Mouse (Mus musculus) neural tube, embryonic 15.5 days (tissue): Measurements from ENCODE around the gene Pdgfa. TPM values are rescaled to one million over a fixed set of nuclear protein-coding genes. Genes with fewer than 3 reads are reported as not detected.

Source experiments
- ATAC-seq: fragments of 200-750 bp; cut with Nextera tagmentation; 2 replicates; pipeline ENCODE4 v1.8.0; 2017; ENCODE audit warnings: mild to moderate bottlenecking, moderate TSS enrichment, moderate library complexity; ENCODE audit not compliant: low FRiP score
- H3K27ac ChIP-seq: fragments of 300-500 bp; sonication (generic); replicated peaks from 2 replicates; pipeline ENCODE4 v1.5.1; 2015; ENCODE audit warnings: mild to moderate bottlenecking, inconsistent platforms
- H3K27me3 ChIP-seq: fragments of 300-500 bp; sonication (generic); replicated peaks from 2 replicates; pipeline ENCODE4 v1.6.1; 2015; ENCODE audit warnings: inconsistent platforms
- H3K36me3 ChIP-seq: fragments of 300-500 bp; sonication (generic); 2 replicates; pipeline ENCODE4 v1.6.1; 2015; ENCODE audit warnings: inconsistent platforms
- H3K4me1 ChIP-seq: fragments of 300-500 bp; sonication (generic); 2 replicates; pipeline ENCODE4 v1.6.1; 2015; ENCODE audit warnings: inconsistent platforms
- H3K4me2 ChIP-seq: fragments of 300-500 bp; sonication (generic); 2 replicates; pipeline ENCODE4 v1.6.1; 2015; ENCODE audit warnings: inconsistent platforms, mild to moderate bottlenecking, moderate library complexity
- H3K4me3 ChIP-seq: fragments of 300-500 bp; sonication (generic); replicated peaks from 2 replicates; pipeline ENCODE4 v1.5.1; 2015; ENCODE audit warnings: mild to moderate bottlenecking, inconsistent platforms
- H3K9ac ChIP-seq: fragments of 300-500 bp; sonication (generic); replicated peaks from 2 replicates; pipeline ENCODE4 v1.6.1; 2015; ENCODE audit warnings: mild to moderate bottlenecking, inconsistent platforms
- H3K9me3 ChIP-seq: fragments of 300-500 bp; sonication (generic); replicated peaks from 2 replicates; pipeline ENCODE4 v1.6.1; 2016; ENCODE audit warnings: inconsistent platforms
- WGBS: fragments of 180-500 bp; shearing (Covaris S2); methylation state at CpG from one replicate; pipeline ENCODE4 v1.1.7; 2015; ENCODE audit warnings: mixed read lengths; 5-methylcytosine and 5-hydroxymethylcytosine counted together
- polyA plus RNA-seq: library from polyadenylated mRNA; unstranded; fragments of >200 nt; fragmentation: Nextera tagmentation; extraction: Ambion mirVana; gene quantifications from 2 replicates; pipeline ENCODE4 v1.2.1, GENCODE M21; 2015

Pdgfa gene
- polyA plus RNA-seq, 1 experiment from 2014 or later, result 28.2 TPM

DNA sequence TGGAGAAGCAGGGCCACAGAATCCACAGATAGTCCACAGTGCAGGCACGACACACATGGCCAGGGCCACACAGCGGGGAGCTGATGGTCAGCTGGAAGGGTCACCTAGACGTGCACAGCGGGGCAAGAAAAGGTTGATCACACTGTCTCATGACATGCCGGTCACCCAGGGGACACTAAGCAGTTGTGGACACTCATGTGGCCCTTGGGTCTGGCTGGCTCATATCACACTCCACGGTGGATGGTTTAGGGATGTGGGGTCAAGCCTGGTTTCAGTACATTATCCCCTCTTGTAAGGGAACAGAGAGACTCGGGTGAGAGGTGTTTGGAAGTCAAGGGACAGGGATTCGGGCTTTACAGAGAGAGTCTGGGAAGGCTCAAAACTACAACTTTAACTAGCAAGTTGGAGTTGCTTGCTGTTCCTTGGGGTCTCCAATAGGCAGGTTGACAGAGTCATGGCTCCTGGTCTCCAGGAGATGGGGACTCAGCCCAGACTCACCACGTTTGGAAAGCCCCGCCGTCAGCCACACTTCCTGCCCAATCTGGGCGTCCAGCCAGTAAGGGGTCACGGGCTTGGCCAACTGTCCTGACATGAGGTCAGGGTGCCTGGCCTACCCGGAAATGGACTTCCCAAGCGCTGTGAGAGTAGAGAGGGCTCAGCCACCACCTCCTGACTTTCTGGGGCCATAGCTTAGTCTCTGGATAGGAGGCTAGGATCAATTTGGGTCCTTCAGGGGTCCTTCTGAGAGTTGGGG lies 20.4 kb upstream of the Pdgfa start:
- Histone ChIP-seq H3K4me2 (no peak overlapping the region), H3K9ac (no peak overlapping the region), H3K27me3 (no peaks in the 10 kb centered on the region), H3K27ac (no peak overlapping the region), H3K36me3 (peaks cover 31% of the 10 kb centered on the region), H3K4me1 (no peaks in the 10 kb centered on the region), H3K4me3 (no peak overlapping the region), H3K9me3 (no peaks in the 10 kb centered on the region)
- ATAC-seq, result no peak
- WGBS, result 84% methylated on average over 15 of the region's 15 CpGs

DNA sequence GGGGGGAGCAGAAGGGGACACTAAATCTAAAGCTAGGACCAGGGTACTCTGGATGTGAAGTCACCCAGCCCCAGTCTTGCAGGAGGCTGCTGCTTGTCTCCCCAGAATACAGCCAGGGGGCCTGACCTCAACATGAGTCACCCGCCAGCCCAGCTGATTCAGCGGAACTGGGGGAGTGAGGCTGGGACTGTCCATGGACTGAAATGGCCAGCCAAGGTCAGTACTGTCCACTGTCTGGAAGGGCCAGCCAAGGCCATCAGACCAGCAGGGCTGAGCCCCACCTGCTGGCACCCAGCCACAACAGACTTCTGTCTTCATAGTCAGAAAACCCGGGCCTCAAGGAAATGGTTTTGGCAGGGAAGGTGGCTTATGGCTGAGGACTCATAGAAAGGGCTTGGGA lies 17.9 kb upstream of the Pdgfa start:
- no peak overlapping the region for H3K27ac ChIP-seq
- ATAC-seq, result no peak

GRCm38 (mm10) chr5:139010649-139011048 lies 13.5 kb upstream of the Pdgfa start:
- Histone ChIP-seq H3K9ac (no peak overlapping the region), H3K36me3 (no peaks in the 10 kb centered on the region), H3K4me3 (no peak overlapping the region), H3K27ac (no peak overlapping the region), H3K4me2 (no peak overlapping the region), H3K27me3 (0 out of 2 replicates have a peak, but pooled peaks cover 2% of the 10 kb centered on the region), H3K9me3 (no peaks in the 10 kb centered on the region), H3K4me1 (no peaks in the 10 kb centered on the region)
- ATAC-seq, result no peak
- WGBS, result 67% methylated on average over 2 of the region's 2 CpGs

More for the DNA sequence above, 17.9 kb upstream of the Pdgfa start:
- Histone ChIP-seq H3K27me3 (no peaks in the 10 kb centered on the region), H3K9ac (no peak overlapping the region), H3K4me2 (no peak overlapping the region), H3K4me1 (no peaks in the 10 kb centered on the region), H3K36me3 (peaks cover 30% of the 10 kb centered on the region), H3K4me3 (no peak overlapping the region), H3K9me3 (no peaks in the 10 kb centered on the region)
- 79% methylated on average over 3 of the region's 3 CpGs for WGBS

GRCm38 (mm10) chr5:139007141-139007775 lies 10.1 kb upstream of the Pdgfa start:
- Histone ChIP-seq H3K4me3 (no peak overlapping the region), H3K27ac (no peak overlapping the region), H3K27me3 (0 out of 2 replicates have a peak, but pooled peaks cover 3% of the 10 kb centered on the region), H3K9ac (no peak overlapping the region), H3K4me2 (no peak overlapping the region), H3K9me3 (no peaks in the 10 kb centered on the region), H3K36me3 (no peaks in the 10 kb centered on the region), H3K4me1 (no peaks in the 10 kb centered on the region)
- WGBS, result 55% methylated on average over 4 of the region's 4 CpGs
- ATAC-seq, result no peak

- WGBS, result 61% methylated on average over 6 of the region's 6 CpGs
- no peaks in the 10 kb centered on the region for H3K36me3 ChIP-seq
- no peak overlapping the region for H3K4me3 ChIP-seq
- no peak overlapping the region for H3K27ac ChIP-seq
- H3K4me1 ChIP-seq, result no peaks in the 10 kb centered on the region
- no peak overlapping the region for H3K9ac ChIP-seq
- no peak for ATAC-seq
- H3K27me3 ChIP-seq, result peaks cover 8% of the 10 kb centered on the region
- no peak overlapping the region for H3K4me2 ChIP-seq
- no peaks in the 10 kb centered on the region for H3K9me3 ChIP-seq
These were observed 7.4 kb upstream of the Pdgfa start for GRCm38 (mm10) chr5:139004588-139004987.

DNA sequence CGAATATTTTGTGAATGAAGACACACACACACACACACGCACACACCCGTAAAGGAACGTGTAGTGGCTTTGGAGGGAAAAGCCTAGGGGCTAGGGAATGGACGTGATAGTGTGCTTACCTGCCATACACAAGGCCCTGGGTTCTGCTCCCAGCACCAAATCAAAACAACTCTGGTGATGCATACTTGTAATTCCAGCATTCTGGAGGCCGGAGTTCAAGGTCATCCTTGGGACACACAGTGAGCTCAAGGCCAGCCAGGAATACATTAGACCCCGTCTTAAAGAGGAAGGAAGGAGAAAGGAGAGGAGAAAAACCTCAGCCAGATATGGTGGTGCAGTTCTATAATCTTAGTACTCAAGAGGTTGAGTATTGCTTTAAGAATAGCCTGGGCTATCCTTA lies 2.5 kb upstream of the Pdgfa start:
- 65% methylated on average over 7 of the region's 7 CpGs for WGBS
- Histone ChIP-seq H3K4me1 (peaks cover 38% of the 10 kb centered on the region), H3K4me2 (no peak overlapping the region), H3K27ac (no peak overlapping the region), H3K36me3 (no peaks in the 10 kb centered on the region), H3K4me3 (no peak overlapping the region), H3K9me3 (no peaks in the 10 kb centered on the region), H3K9ac (no peak overlapping the region), H3K27me3 (peaks cover 35% of the 10 kb centered on the region)
- no peak for ATAC-seq

DNA sequence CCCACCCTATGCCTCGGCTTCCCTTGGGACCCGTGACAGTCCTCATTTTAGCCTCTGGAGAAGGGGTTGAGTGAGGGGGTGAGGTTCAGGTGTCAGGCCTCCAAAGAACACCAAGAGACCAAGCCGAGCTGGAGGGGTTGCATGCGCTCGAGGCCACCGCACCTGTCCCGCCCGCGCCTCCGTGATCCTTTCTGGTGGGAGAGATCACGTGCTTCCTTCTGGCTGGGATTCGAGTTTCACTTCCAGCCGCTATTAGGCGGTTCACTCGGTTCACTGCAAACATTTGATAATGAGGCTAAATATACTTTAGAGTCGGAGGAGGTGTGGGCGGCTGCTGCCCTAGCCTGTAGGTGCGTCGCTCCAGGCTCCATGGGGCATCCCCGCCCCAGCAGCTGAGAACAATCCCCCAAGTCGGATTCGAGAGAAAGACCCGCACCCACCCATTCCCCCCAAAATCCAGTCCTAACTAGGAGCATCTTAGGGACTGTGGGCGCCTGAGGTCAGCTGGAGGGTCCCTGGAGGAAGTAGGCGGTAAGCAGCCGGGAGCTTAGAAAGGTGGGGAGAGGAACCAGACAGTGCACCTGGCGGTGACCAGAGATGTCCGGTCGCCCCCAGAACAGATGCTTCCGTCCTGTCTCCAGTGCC lies 888 bp upstream of the Pdgfa start:
- 1% methylated on average over 30 of the region's 30 CpGs for WGBS

GRCm38 (mm10) chr5:138996322-138997073 lies 672 bp downstream of the Pdgfa start:
- 6% methylated on average over 24 of the region's 24 CpGs for WGBS
- ATAC-seq, result no peak
- peaks cover 70% of the 10 kb centered on the region for H3K4me1 ChIP-seq
- H3K27ac ChIP-seq, result peak overlapping the region; percentile 94
- peaks cover 49% of the 10 kb centered on the region for H3K27me3 ChIP-seq
- H3K36me3 ChIP-seq, result no peaks in the 10 kb centered on the region
- H3K4me3 ChIP-seq, result peak overlapping the region; percentile 80
- peak overlapping the region; percentile 83 for H3K9ac ChIP-seq
- no peaks in the 10 kb centered on the region for H3K9me3 ChIP-seq
- H3K4me2 ChIP-seq, result peak overlapping the region; percentile 98

More for the DNA sequence above, 888 bp upstream of the Pdgfa start:
- H3K27me3 ChIP-seq, result peaks cover 35% of the 10 kb centered on the region
- peak overlapping the region; percentile 98 for H3K4me2 ChIP-seq
- H3K9me3 ChIP-seq, result no peaks in the 10 kb centered on the region
- peak overlapping the region; percentile 34 for H3K4me3 ChIP-seq
- H3K27ac ChIP-seq, result no peak overlapping the region
- H3K4me1 ChIP-seq, result peaks cover 54% of the 10 kb centered on the region
- H3K36me3 ChIP-seq, result no peaks in the 10 kb centered on the region
- H3K9ac ChIP-seq, result peak overlapping the region; percentile 11
- ATAC-seq, result no peak

DNA sequence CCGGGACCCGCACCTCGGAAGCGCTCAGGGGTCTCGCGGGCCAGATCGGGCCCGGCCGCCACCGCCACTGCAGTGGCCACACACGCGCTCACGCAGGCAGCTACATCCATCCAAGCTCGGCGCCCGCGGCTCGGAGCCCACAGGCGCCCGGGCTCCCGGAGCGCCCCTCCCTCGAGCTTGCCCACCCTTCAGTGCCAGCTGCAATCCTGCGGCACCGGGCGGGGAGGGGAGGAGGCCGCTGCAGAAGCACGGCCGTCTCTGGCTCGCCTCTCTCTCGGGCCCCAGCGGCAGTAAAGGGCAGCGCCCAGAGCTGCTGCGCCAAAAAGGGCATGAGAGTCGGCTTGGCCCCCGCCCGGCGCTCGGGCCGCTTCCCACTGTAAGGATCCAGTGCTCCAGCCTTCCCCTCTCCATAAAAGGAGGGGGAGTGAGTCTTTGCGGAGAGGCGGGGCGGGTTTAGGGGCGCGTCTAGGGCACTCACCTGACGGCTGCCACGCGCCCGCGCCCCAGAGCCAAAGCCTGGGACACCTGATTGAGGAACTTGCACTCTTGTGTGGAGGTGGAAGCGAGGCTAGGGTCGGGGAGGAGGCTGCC lies 1.4 kb downstream of the Pdgfa start:
- WGBS, result under 1% methylated on average over 24 of the region's 52 CpGs
- Histone ChIP-seq H3K9me3 (no peaks in the 10 kb centered on the region), H3K4me3 (peak overlapping the region; percentile 80), H3K27ac (peak overlapping the region; percentile 94), H3K9ac (peak overlapping the region; percentile 83), H3K36me3 (no peaks in the 10 kb centered on the region), H3K4me1 (peaks cover 75% of the 10 kb centered on the region), H3K27me3 (peaks cover 54% of the 10 kb centered on the region), H3K4me2 (peak overlapping the region; percentile 98)
- ATAC-seq, result peak; percentile 60

- Histone ChIP-seq H3K9me3 (no peaks in the 10 kb centered on the region), H3K36me3 (no peaks in the 10 kb centered on the region), H3K27me3 (peaks cover 54% of the 10 kb centered on the region), H3K27ac (peak overlapping the region; percentile 94), H3K4me2 (peak overlapping the region; percentile 98), H3K9ac (peak overlapping the region; percentile 83), H3K4me1 (peaks cover 80% of the 10 kb centered on the region), H3K4me3 (peak overlapping the region; percentile 80)
- under 1% methylated on average over 91 of the region's 127 CpGs for WGBS
- ATAC-seq, result peak; percentile 55
These were observed 2.1 kb downstream of the Pdgfa start for GRCm38 (mm10) chr5:138994786-138995720.
